ENCODE assay signal across 10 mouse cellular contexts in genomic region chr3:21816968-21817858, GRCm38 (mm10).
DNase-seq lines count a peak whose midpoint lies in the region; ATAC-seq lines count a peak whose summit lies in the region.
"Had no signal": no experiment of that assay in that cellular context is flagged by ENCODE, and none has a peak within 500 bp of the region (broad histone marks: within the 10 kb centered on the region; RNA-seq: fewer than 3 reads in every experiment).

No protein-coding gene starts in this region.

- 52% methylated on average over 4 of the region's 4 CpGs for WGBS in embryonic facial prominence, embryonic 14.5 days
- WGBS in embryonic facial prominence, embryonic 10.5 days: 73% methylated on average over 4 of the region's 4 CpGs

- no peak overlapping the region for H3K27ac ChIP-seq in embryonic facial prominence, embryonic 14.5 days (replicated peaks; ENCODE audit: low read depth, low read length)
- no peak overlapping the region for H3K27ac ChIP-seq in embryonic facial prominence, embryonic 10.5 days (replicated peaks)
- H3K27ac ChIP-seq: embryonic facial prominence, embryonic 15.5 days; liver, embryonic 13.5 days had no signal

- ATAC-seq in embryonic facial prominence, embryonic 14.5 days (ENCODE audit: low read depth): no peak

- H3K4me1 ChIP-seq in embryonic facial prominence, embryonic 14.5 days (ENCODE audit: control insufficient read depth, insufficient read depth, low read length): peaks cover 22% of the 10 kb centered on the region
- H3K4me1 ChIP-seq in embryonic facial prominence, embryonic 10.5 days: peaks cover 6% of the 10 kb centered on the region; the same call in 1 of the 2 replicates
- H3K4me1 ChIP-seq: liver, embryonic 13.5 days had no signal

- H3K4me2 ChIP-seq in embryonic facial prominence, embryonic 14.5 days (ENCODE audit: low read depth, low read length): no peak overlapping the region
- H3K4me2 ChIP-seq: embryonic facial prominence, embryonic 15.5 days; liver, embryonic 13.5 days had no signal

- intact Hi-C loops in left cerebral cortex, postnatal 4 days (cut with DNase I): no loop called here
- intact Hi-C loops in gastrocnemius, postnatal 14 days (cut with DNase I; ENCODE audit: low total_unique reads): no loop called here

- H3K36me3 ChIP-seq in embryonic facial prominence, embryonic 14.5 days (ENCODE audit: control insufficient read depth, insufficient read depth, low read length): no peaks in the 10 kb centered on the region
- no peaks in the 10 kb centered on the region for H3K36me3 ChIP-seq in embryonic facial prominence, embryonic 10.5 days (replicated peaks)
- H3K36me3 ChIP-seq: embryonic facial prominence, embryonic 15.5 days; liver, embryonic 13.5 days had no signal

- no peak overlapping the region for H3K9ac ChIP-seq in embryonic facial prominence, embryonic 14.5 days (ENCODE audit: low read depth, low read length)
- H3K9ac ChIP-seq: embryonic facial prominence, embryonic 15.5 days; liver, embryonic 13.5 days had no signal

- H3K27me3 ChIP-seq in embryonic facial prominence, embryonic 14.5 days (replicated peaks; ENCODE audit: control insufficient read depth, insufficient read depth, low read length): no peaks in the 10 kb centered on the region
- no peaks in the 10 kb centered on the region for H3K27me3 ChIP-seq in embryonic facial prominence, embryonic 10.5 days (replicated peaks; ENCODE audit: low read depth, poor library complexity, severe bottlenecking)
- H3K27me3 ChIP-seq: embryonic facial prominence, embryonic 15.5 days; liver, embryonic 13.5 days had no signal

- peak; percentile 81 for DNase-seq in embryonic facial prominence, embryonic 14.5 days (ENCODE audit: low spot score)
- no peak for DNase-seq in embryonic facial prominence, embryonic 10.5 days (ENCODE audit: low spot score)
- DNase-seq in left cerebral cortex, postnatal 4 days: peak; percentile 51
- no peak for DNase-seq in left cerebral cortex, adult 8-10 months (ENCODE audit: low spot score in 2 of 2)
- peak; percentile 60 for DNase-seq in gastrocnemius, postnatal 14 days
- DNase-seq in lung, postnatal 4 days: peak; percentile 37 to 48
- DNase-seq in left cerebral cortex, adult 11 months (ENCODE audit: low spot score): no peak
- no peak for DNase-seq in c-Kit-positive CD71-positive TER-119-positive erythroid progenitor cells, embryonic 14.5 days (ENCODE audit: low spot score)
- DNase-seq: liver, embryonic 13.5 days had no signal

- no peaks in the 10 kb centered on the region for H3K9me3 ChIP-seq in embryonic facial prominence, embryonic 14.5 days (ENCODE audit: control insufficient read depth, low read length)
- no peaks in the 10 kb centered on the region for H3K9me3 ChIP-seq in embryonic facial prominence, embryonic 10.5 days
- H3K9me3 ChIP-seq: embryonic facial prominence, embryonic 15.5 days; liver, embryonic 13.5 days had no signal

- no peak overlapping the region for H3K4me3 ChIP-seq in embryonic facial prominence, embryonic 14.5 days (ENCODE audit: low read depth, low read length)
- no peak overlapping the region for H3K4me3 ChIP-seq in embryonic facial prominence, embryonic 10.5 days
- H3K4me3 ChIP-seq: embryonic facial prominence, embryonic 15.5 days; liver, embryonic 13.5 days had no signal

Comparison
In these comparisons a context has a peak if more than half of its experiments do, and no peak if none do; other contexts are left out.
1. DNase-seq: peak in embryonic facial prominence, embryonic 14.5 days (single experiment), left cerebral cortex, postnatal 4 days (single experiment), gastrocnemius, postnatal 14 days (single experiment) and lung, postnatal 4 days (2 of 2); none in embryonic facial prominence, embryonic 10.5 days (single experiment), left cerebral cortex, adult 8-10 months (0 of 2), left cerebral cortex, adult 11 months (single experiment) and c-Kit-positive CD71-positive TER-119-positive erythroid progenitor cells, embryonic 14.5 days (single experiment).